Mouse (Mus musculus) midbrain, embryonic 13.5 days (tissue): ENCODE results near the gene Gabrb1. TPM values are rescaled to one million over a fixed set of nuclear protein-coding genes. Genes with fewer than 3 reads are reported as not detected.
A peak's percentile ranks its signal among the peaks of the same experiment; 100 is the strongest.
"Not testable (repeated sequence)": the region's sequence is repeated elsewhere in the genome, so short reads cannot be mapped to it uniquely, and the experiment has no call there.

Experiments
- ATAC-seq: fragments of 200-750 bp; cut with Nextera tagmentation; 2 replicates; pipeline ENCODE4 v1.8.0; 2017; ENCODE audit warnings: mild to moderate bottlenecking, moderate TSS enrichment, moderate library complexity
- H3K27ac ChIP-seq: fragments of 300-500 bp; sonication (generic); 2 replicates; pipeline ENCODE4 v1.5.1; 2015; ENCODE audit warnings: inconsistent platforms, mild to moderate bottlenecking, moderate library complexity
- H3K27me3 ChIP-seq: fragments of 300-500 bp; sonication (generic); 2 replicates; pipeline ENCODE4 v1.6.1; 2015; ENCODE audit warnings: mild to moderate bottlenecking, inconsistent platforms
- H3K36me3 ChIP-seq: fragments of 300-500 bp; sonication (generic); 2 replicates; pipeline ENCODE4 v1.6.1; 2015; ENCODE audit warnings: mild to moderate bottlenecking, inconsistent platforms
- H3K4me1 ChIP-seq: fragments of 300-500 bp; sonication (generic); replicated peaks from 2 replicates; pipeline ENCODE4 v1.6.1; 2015; ENCODE audit warnings: inconsistent platforms
- H3K4me2 ChIP-seq: fragments of 300-500 bp; sonication (generic); replicated peaks from 2 replicates; pipeline ENCODE4 v1.6.1; 2015; ENCODE audit warnings: moderate library complexity, mild to moderate bottlenecking, inconsistent platforms
- H3K4me3 ChIP-seq: fragments of 300-500 bp; sonication (generic); replicated peaks from 2 replicates; pipeline ENCODE4 v1.5.1; 2015; ENCODE audit warnings: mild to moderate bottlenecking, inconsistent platforms
- H3K9ac ChIP-seq: fragments of 300-500 bp; sonication (generic); replicated peaks from 2 replicates; pipeline ENCODE4 v1.6.1; 2015; ENCODE audit warnings: mild to moderate bottlenecking, inconsistent platforms
- H3K9me3 ChIP-seq: fragments of 300-500 bp; sonication (generic); 2 replicates; pipeline ENCODE4 v1.6.1; 2016; ENCODE audit warnings: mild to moderate bottlenecking, inconsistent platforms
- WGBS: fragments of 180-500 bp; shearing (Covaris S2); methylation state at CpG from one replicate; pipeline ENCODE4 v1.1.7; 2015; 5-methylcytosine and 5-hydroxymethylcytosine counted together
- polyA plus RNA-seq: library from polyadenylated mRNA; unstranded; fragments of >200 nt; fragmentation: Nextera tagmentation; extraction: Ambion mirVana; gene quantifications from 2 replicates; pipeline ENCODE4 v1.2.1, GENCODE M21; 2015

The Gabrb1 gene
- polyA plus RNA-seq, 1 experiment from 2014 or later, result 7.8 TPM

DNA sequence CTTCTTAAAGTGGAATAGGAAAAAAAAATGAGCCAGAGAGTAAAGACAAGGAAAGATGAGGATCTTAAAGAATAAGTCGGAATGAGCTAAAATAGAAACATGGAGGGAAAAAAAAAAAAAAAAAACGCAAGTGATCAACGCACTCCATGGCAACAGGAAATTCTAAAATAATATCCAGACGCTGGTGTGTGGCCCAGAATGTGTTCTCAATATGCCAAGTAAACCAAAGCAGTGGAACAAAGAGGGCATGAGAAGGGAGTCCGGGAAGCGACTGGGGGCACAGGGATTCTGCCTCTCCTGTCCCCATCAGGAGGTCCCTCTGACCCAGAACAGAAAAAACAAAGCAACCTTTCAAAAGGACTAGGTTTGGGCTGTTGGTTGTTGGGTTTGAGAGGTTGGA lies 410.9 kb downstream of the Gabrb1 start:
- ATAC-seq, result no peak
- H3K36me3 ChIP-seq, result no peaks in the 10 kb centered on the region
- no peak overlapping the region for H3K9ac ChIP-seq
- H3K4me3 ChIP-seq, result no peak overlapping the region
- H3K4me2 ChIP-seq, result no peak overlapping the region
- 69% methylated on average over 6 of the region's 6 CpGs for WGBS
- H3K27me3 ChIP-seq, result no peaks in the 10 kb centered on the region
- H3K27ac ChIP-seq, result no peak overlapping the region
- no peaks in the 10 kb centered on the region for H3K9me3 ChIP-seq
- H3K4me1 ChIP-seq, result no peaks in the 10 kb centered on the region

DNA sequence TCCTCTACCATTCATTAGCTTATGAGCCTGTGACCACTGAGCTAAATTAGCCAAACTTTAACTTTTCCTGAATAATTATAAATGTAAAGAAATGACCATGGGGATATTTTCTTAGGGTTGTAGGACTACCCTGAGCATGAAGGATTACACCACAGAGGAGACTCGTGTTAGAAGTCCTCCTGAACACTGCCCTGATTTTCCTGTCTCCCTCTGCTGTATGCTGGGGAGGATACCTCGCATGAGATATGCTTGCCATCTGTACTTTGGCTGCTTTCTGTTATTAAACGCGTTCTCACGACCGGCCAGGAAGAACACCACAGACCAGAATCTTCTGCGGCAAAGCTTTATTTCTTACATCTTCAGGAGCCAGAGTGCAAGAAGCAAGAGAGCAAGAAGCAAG lies 411.5 kb downstream of the Gabrb1 start:
- H3K36me3 ChIP-seq, result not testable (repeated sequence)

DNA sequence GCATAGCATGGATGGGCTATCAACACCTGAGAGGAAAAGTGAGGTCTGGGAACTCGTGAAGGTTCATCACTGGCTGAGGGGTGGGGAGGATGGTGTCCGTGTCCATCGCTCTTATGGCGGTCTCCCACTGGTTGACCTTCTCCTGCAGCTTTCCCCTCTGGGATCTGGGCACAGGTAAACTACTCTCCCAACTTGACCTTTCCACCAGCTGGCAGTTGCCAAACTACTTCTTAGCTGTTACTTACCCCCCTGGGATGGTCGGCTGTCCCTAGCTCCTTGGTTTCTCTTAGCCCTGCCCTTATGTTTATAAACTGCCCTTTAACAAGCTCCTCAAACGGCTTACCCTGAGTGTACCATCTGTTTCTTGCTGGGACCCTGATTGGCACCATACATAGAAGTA lies 418.9 kb downstream of the Gabrb1 start:
- H3K4me2 ChIP-seq, result no peak overlapping the region
- 92% methylated on average over 6 of the region's 6 CpGs for WGBS
- no peak overlapping the region for H3K4me3 ChIP-seq
- no peak for ATAC-seq
- no peaks in the 10 kb centered on the region for H3K9me3 ChIP-seq
- no peaks in the 10 kb centered on the region for H3K4me1 ChIP-seq
- no peaks in the 10 kb centered on the region for H3K36me3 ChIP-seq
- H3K9ac ChIP-seq, result no peak overlapping the region
- no peaks in the 10 kb centered on the region for H3K27me3 ChIP-seq
- no peak overlapping the region for H3K27ac ChIP-seq

More for the DNA sequence above, 411.5 kb downstream of the Gabrb1 start:
- not testable (repeated sequence) for ATAC-seq, H3K27me3 ChIP-seq, H3K4me1 ChIP-seq, H3K4me3 ChIP-seq, H3K4me2 ChIP-seq, H3K9ac ChIP-seq, H3K9me3 ChIP-seq, H3K27ac ChIP-seq
- 93% methylated on average over 7 of the region's 7 CpGs for WGBS

DNA sequence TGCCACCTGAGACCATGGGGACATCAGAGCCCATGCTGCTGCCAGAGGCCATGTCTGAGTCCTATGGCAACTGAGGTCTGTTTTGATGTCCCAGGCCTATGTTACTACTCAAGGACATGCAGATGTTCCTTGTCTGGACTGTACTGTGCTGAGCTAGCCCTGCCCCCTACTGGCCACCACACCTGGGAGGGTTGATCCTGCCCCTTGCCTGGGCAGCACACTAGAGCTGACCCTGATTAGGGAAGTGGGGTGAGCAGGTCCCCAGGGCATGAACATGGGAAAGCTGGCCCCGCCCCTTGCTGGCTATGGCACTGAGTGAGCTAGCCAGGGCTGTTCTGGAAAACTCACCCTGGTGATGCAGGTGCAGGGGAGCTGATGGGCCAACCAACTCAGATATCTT lies 428.6 kb downstream of the Gabrb1 start:
- 87% methylated on average over 1 of the region's 1 CpGs for WGBS
- H3K36me3 ChIP-seq, result no peaks in the 10 kb centered on the region
- no peaks in the 10 kb centered on the region for H3K4me1 ChIP-seq
- no peak overlapping the region for H3K27ac ChIP-seq
- H3K9ac ChIP-seq, result no peak overlapping the region
- no peaks in the 10 kb centered on the region for H3K9me3 ChIP-seq
- no peak overlapping the region for H3K4me2 ChIP-seq
- no peaks in the 10 kb centered on the region for H3K27me3 ChIP-seq
- no peak overlapping the region for H3K4me3 ChIP-seq
- ATAC-seq, result peak; percentile 73; the same call in 1 of the 2 replicates

DNA sequence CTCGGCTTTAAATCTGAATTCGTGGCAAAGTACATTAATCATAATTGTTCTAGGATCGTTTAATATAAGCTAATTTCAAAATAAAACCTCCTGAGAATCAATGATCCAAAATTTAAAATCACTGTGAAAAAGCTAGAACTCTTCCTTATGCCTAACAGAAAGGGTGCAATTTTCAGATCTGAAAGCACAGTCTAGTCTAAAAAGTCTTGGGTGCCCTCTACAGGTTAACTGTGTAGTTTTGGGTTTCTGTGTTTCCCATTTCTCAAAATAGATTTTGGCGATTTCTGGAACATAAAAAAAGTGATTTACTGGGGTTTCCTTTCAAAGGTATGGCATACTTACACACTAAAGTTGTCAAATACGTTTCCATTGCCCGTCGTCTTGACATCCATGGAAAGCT lies 436.7 kb downstream of the Gabrb1 start:
- no peak for ATAC-seq
- H3K9me3 ChIP-seq, result no peaks in the 10 kb centered on the region
- H3K4me2 ChIP-seq, result no peak overlapping the region
- WGBS, result 60% methylated on average over 7 of the region's 7 CpGs
- H3K4me1 ChIP-seq, result no peaks in the 10 kb centered on the region
- no peaks in the 10 kb centered on the region for H3K36me3 ChIP-seq
- no peak overlapping the region for H3K27ac ChIP-seq
- H3K27me3 ChIP-seq, result no peaks in the 10 kb centered on the region
- H3K4me3 ChIP-seq, result no peak overlapping the region
- no peak overlapping the region for H3K9ac ChIP-seq

DNA sequence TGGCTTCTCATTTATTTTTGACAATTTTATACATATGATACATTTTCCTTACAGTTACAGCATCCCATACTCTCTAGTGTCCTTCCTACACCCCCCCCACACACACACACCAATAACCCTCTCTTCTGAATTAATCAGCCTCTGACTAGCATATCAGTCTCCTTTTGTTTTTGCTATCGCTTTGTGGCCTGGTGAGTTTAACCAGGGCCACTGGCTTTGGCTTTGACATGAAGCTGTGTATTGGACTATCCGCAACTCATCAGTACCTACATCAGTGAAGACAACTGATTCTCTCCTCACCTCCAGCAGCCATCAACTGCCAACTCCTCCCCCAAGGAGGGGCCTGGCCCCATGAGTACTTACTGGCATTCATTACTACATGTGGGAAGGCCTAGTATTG lies 437.1 kb downstream of the Gabrb1 start:
- 0 out of 2 replicates have a peak, but pooled peaks have one; percentile 30 for ATAC-seq
- Histone ChIP-seq H3K27ac (no peak overlapping the region), H3K4me3 (no peak overlapping the region), H3K27me3 (no peaks in the 10 kb centered on the region), H3K9me3 (no peaks in the 10 kb centered on the region), H3K4me2 (no peak overlapping the region), H3K4me1 (no peaks in the 10 kb centered on the region), H3K9ac (no peak overlapping the region), H3K36me3 (no peaks in the 10 kb centered on the region)
- WGBS, result 87% methylated on average over 2 of the region's 2 CpGs

DNA sequence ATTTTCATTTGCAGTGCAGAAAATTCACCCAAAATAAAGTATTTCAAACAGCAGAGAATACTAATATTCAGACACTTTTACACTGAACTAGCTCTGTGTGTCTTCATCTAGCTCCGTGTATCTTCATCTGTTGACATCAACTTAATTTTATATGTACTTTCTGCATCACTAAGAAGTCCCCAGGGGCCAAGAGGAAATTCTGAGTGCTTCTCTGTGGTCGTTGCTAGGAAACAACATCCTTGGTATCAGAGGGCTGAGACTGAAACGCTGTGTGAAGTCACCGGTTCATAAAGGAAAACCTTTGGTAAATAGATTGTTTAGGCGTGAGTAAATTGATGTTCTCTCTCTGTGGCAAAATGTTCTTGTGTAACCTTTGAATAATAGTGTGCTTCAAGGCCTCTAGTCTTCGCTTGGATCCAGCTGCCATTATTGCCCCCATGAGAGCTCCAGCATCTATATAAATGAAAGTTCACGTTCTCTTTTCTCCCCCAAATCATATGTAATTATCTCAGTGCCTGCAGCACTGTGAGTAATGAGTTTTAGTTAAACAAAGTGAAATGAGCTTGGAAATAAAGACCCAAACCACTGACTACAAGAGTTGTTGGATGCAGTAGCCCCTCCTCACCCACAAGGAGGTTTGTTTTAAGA lies 446.5 kb downstream of the Gabrb1 start:
- H3K36me3 ChIP-seq, result no peaks in the 10 kb centered on the region
- H3K9me3 ChIP-seq, result no peaks in the 10 kb centered on the region
- no peaks in the 10 kb centered on the region for H3K27me3 ChIP-seq
- 42% methylated on average over 7 of the region's 7 CpGs for WGBS
- H3K4me2 ChIP-seq, result no peak overlapping the region
- H3K4me1 ChIP-seq, result 0 out of 2 replicates have a peak, but pooled peaks cover 5% of the 10 kb centered on the region
- ATAC-seq, result no peak
- no peak overlapping the region for H3K9ac ChIP-seq
- H3K4me3 ChIP-seq, result no peak overlapping the region
- no peak overlapping the region for H3K27ac ChIP-seq

DNA sequence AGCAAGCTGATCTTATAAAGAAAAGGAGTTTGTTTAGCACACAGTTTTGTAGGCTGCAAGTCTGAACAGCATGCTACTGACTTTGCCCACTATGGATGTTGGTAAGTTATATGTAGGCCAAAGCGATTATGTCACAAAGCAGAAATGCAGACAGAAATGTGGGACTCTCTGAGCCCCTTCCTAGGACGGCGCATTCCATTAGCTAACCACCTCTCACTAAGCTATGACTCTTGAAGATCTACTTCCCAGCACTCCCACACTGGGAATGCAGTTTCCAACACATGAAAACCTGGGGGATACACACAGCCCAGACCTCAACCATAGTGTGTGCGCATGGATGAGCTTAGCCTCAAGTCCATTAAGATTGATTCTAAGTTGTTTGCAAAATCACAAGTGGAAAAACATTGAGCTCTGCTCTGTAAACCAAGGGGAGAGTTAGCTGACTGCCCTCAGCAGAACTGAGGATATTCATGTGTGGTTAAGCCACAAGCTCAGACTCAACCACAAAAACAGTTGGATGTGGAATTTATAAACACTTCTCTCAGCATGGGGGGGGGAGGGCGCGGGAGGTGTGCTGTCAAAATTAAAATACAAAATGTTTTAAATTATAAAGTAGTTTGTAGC lies 464.6 kb downstream of the Gabrb1 start:
- H3K36me3 ChIP-seq, result no peaks in the 10 kb centered on the region
- no peaks in the 10 kb centered on the region for H3K9me3 ChIP-seq
- no peaks in the 10 kb centered on the region for H3K27me3 ChIP-seq
- H3K4me1 ChIP-seq, result no peaks in the 10 kb centered on the region
- H3K4me3 ChIP-seq, result no peak overlapping the region
- 93% methylated on average over 6 of the region's 6 CpGs for WGBS
- H3K9ac ChIP-seq, result no peak overlapping the region
- H3K4me2 ChIP-seq, result no peak overlapping the region
- H3K27ac ChIP-seq, result no peak overlapping the region
- no peak for ATAC-seq

DNA sequence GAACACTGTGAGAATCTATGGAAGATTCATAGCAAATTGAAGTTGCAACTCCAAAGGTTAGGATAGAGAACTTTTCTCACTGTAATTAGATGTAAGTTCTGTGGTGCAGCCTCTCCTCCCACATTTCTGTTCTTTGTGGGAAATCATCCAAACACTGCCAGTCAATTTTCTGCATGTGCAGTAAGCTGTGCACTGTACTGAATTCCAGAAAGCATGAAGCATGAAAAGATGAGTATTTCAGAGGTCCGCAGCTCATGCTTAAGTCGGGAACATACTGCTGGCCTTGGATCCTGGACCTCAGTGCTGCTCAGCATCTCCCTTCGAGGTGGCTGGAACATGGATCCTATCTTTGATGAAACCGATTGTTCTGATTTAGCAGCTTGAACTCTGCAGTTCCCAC lies 468.8 kb downstream of the Gabrb1 start:
- 90% methylated on average over 4 of the region's 4 CpGs for WGBS
- no peaks in the 10 kb centered on the region for H3K9me3 ChIP-seq
- no peak overlapping the region for H3K4me3 ChIP-seq
- H3K36me3 ChIP-seq, result no peaks in the 10 kb centered on the region
- no peak overlapping the region for H3K27ac ChIP-seq
- no peak overlapping the region for H3K9ac ChIP-seq
- no peak for ATAC-seq
- H3K4me1 ChIP-seq, result no peaks in the 10 kb centered on the region
- no peaks in the 10 kb centered on the region for H3K27me3 ChIP-seq
- H3K4me2 ChIP-seq, result no peak overlapping the region

DNA sequence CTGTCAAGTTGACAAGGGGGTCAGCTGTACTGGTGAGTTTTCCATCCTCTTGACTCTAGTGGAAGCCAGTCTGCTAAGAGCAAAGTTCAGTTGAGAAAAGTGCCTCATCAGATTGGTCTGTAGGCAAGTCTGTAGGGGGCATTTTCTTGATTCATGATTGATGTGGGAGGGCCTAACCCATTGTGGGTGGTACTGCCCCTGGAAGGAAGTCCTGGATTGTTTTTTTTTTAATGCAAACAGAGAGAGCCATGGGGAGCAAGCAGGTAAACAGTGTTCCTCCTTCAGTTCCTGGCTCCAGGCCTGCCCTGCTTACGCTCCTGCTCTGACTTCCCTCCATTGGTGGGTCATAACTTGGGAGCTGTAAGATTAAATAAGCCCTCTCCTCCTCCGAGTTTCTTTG lies 476.0 kb downstream of the Gabrb1 start:
- Histone ChIP-seq H3K4me2 (no peak overlapping the region), H3K36me3 (no peaks in the 10 kb centered on the region), H3K27ac (no peak overlapping the region), H3K9me3 (0 out of 2 replicates have a peak, but pooled peaks cover 3% of the 10 kb centered on the region), H3K27me3 (no peaks in the 10 kb centered on the region), H3K4me3 (no peak overlapping the region), H3K4me1 (no peaks in the 10 kb centered on the region), H3K9ac (no peak overlapping the region)
- 74% methylated on average over 2 of the region's 2 CpGs for WGBS
- no peak for ATAC-seq

DNA sequence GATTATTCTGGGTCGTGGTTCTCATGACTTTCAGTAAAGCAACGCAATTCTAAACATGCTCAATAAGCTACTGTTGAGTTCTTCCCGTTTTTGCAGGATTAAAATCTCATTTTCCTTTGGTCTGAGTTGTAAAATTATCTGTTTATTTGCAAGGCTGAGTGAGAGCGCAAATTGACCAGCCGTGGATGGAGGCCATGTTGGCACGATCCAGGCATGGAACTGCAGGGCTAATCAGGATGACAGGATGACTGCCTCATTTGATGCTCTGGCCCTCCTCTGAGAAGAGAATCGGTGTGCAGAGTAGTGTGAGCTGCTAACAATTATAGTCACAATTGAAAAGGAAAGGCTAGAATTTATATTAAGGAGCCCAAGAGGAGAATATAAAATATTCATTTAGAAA lies 480.3 kb downstream of the Gabrb1 start:
- ATAC-seq, result no peak
- Histone ChIP-seq H3K27ac (no peak overlapping the region), H3K9ac (no peak overlapping the region), H3K27me3 (no peaks in the 10 kb centered on the region), H3K4me1 (no peaks in the 10 kb centered on the region; the same call in 1 of the 2 replicates), H3K4me2 (no peak overlapping the region), H3K36me3 (no peaks in the 10 kb centered on the region), H3K9me3 (0 out of 2 replicates have a peak, but pooled peaks cover 3% of the 10 kb centered on the region), H3K4me3 (no peak overlapping the region)
- 83% methylated on average over 7 of the region's 7 CpGs for WGBS

DNA sequence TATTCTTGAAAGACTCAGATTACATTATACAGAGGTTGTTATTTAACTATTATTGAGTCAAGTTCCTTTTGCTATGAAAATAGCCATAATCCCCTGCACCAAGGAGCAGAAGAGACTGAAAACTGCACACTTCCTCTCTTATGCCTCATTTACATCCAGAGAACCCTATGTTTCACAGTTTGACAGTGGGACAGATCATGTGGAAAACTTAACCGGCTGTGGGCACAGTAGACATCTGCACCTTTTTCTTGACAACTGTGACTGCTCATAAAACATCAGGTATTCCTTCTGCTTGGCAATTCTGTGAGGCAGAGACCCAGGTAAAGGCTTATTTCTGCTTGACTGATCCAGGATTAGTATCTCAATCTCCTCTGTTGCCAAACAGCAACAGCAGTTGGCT lies 481.7 kb downstream of the Gabrb1 start:
- no peak for ATAC-seq
- Histone ChIP-seq H3K27ac (no peak overlapping the region), H3K4me1 (no peaks in the 10 kb centered on the region; the same call in 1 of the 2 replicates), H3K9me3 (0 out of 2 replicates have a peak, but pooled peaks cover 3% of the 10 kb centered on the region), H3K27me3 (no peaks in the 10 kb centered on the region), H3K9ac (no peak overlapping the region), H3K4me3 (no peak overlapping the region), H3K36me3 (no peaks in the 10 kb centered on the region), H3K4me2 (no peak overlapping the region)
- 65% methylated on average over 1 of the region's 1 CpGs for WGBS

DNA sequence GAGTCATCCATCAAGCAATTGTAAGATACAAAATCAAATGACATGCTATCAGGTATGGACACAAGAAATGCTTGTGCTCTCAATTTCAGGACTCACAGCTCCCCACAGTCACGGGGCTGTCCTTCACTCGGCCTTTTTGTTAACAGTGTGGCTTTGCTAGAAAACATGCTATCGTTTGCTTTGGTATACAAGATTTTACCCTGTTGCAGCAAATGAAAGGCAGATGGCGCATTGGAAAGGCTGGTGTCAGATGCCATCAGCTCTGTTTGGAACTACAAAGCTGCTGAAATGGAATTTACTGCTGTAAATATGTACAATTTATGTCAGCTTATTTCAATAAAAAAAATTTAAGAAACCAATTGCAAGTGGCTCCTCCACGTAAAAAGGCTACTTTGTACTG lies 490.8 kb downstream of the Gabrb1 start:
- Histone ChIP-seq H3K27ac (no peak overlapping the region), H3K4me1 (peaks cover 6% of the 10 kb centered on the region), H3K9ac (no peak overlapping the region), H3K4me2 (no peak overlapping the region), H3K36me3 (no peaks in the 10 kb centered on the region), H3K27me3 (no peaks in the 10 kb centered on the region), H3K9me3 (no peaks in the 10 kb centered on the region), H3K4me3 (no peak overlapping the region)
- no peak for ATAC-seq
- 50% methylated on average over 5 of the region's 5 CpGs for WGBS
